Mouse (Mus musculus) stomach, embryonic 14.5 days (tissue): ENCODE measurements around the gene Tfr2. TPM values are rescaled to one million over a fixed set of nuclear protein-coding genes. Genes with fewer than 3 reads are reported as not detected.
A peak's percentile ranks its signal among the peaks of the same experiment; 100 is the strongest.
"Not testable (repeated sequence)": the region's sequence is repeated elsewhere in the genome, so short reads cannot be mapped to it uniquely, and the experiment has no call there.

Experiments
- ATAC-seq: fragments of 200-750 bp; cut with Nextera tagmentation; 2 replicates; pipeline ENCODE4 v1.8.0; 2017; ENCODE audit warnings: low read depth, moderate TSS enrichment; ENCODE audit not compliant: insufficient number of reproducible peaks, insufficient read depth, low FRiP score
- H3K27ac ChIP-seq: fragments of 300-500 bp; sonication (generic); 2 replicates; pipeline ENCODE4 v1.5.1; 2014; ENCODE audit warnings: mild to moderate bottlenecking, low read length, moderate library complexity, mixed read lengths
- H3K27me3 ChIP-seq: fragments of 300-500 bp; sonication (generic); 2 replicates; pipeline ENCODE4 v1.6.1; 2014; ENCODE audit warnings: low read length, control low read depth, mixed read lengths; ENCODE audit not compliant: control insufficient read depth, insufficient read depth
- H3K36me3 ChIP-seq: fragments of 300-500 bp; sonication (generic); 2 replicates; pipeline ENCODE4 v1.6.1; 2014; ENCODE audit warnings: mild to moderate bottlenecking, control low read depth, low read length, moderate library complexity, mixed read lengths; ENCODE audit not compliant: control insufficient read depth, insufficient read depth
- H3K4me1 ChIP-seq: fragments of 300-500 bp; sonication (generic); 2 replicates; pipeline ENCODE4 v1.6.1; 2014; ENCODE audit warnings: low read length, control low read depth, mixed read lengths; ENCODE audit not compliant: control insufficient read depth, insufficient read depth
- H3K4me2 ChIP-seq: fragments of 300-500 bp; sonication (generic); replicated peaks from 2 replicates; pipeline ENCODE4 v1.6.1; 2014; ENCODE audit warnings: low read depth, low read length, control low read depth
- H3K4me3 ChIP-seq: fragments of 300-500 bp; sonication (generic); 2 replicates; pipeline ENCODE4 v1.5.1; 2014; ENCODE audit warnings: low read depth, low read length, control low read depth
- H3K9ac ChIP-seq: fragments of 300-500 bp; sonication (generic); replicated peaks from 2 replicates; pipeline ENCODE4 v1.6.1; 2014; ENCODE audit warnings: low read depth, mild to moderate bottlenecking, control low read depth, low read length, moderate library complexity, mixed read lengths
- H3K9me3 ChIP-seq: fragments of 300-500 bp; sonication (generic); 2 replicates; pipeline ENCODE4 v1.6.1; 2016; ENCODE audit warnings: low read depth, low read length, control low read depth; ENCODE audit not compliant: control insufficient read depth
- WGBS: fragments of 180-500 bp; shearing (Covaris S2); extraction: QIAGEN DNeasy Blood & Tissue Kit; methylation state at CpG from one replicate; pipeline ENCODE4 v1.1.7; 2014; 5-methylcytosine and 5-hydroxymethylcytosine counted together
- polyA plus RNA-seq: library from polyadenylated mRNA; unstranded; fragments of >200 nt; fragmentation: Nextera tagmentation; extraction: Ambion mirVana; gene quantifications from 2 replicates; pipeline ENCODE4 v1.2.1, GENCODE M21; 2014

Tfr2 gene
- polyA plus RNA-seq, 1 experiment from 2014 or later = 0.46 TPM

GRCm38 (mm10) chr5:137610548-137611244, 41.1 kb downstream of the Tfr2 start:
- H3K36me3 ChIP-seq = peaks cover 10% of the 10 kb centered on the region; the same call in 1 of the 2 replicates
- no peak; the same call in 1 of the 2 replicates for ATAC-seq
- H3K4me3 ChIP-seq = peak overlapping the region; percentile 30
- H3K9ac ChIP-seq = peak overlapping the region; percentile 33
- H3K27ac ChIP-seq = peak overlapping the region; percentile 98
- peaks cover 39% of the 10 kb centered on the region for H3K4me1 ChIP-seq
- peak overlapping the region; percentile 51 for H3K4me2 ChIP-seq
- no peaks in the 10 kb centered on the region for H3K9me3 ChIP-seq
- H3K27me3 ChIP-seq = no peaks in the 10 kb centered on the region
- WGBS = 6% methylated on average over 12 of the region's 12 CpGs

GRCm38 (mm10) chr5:137611245-137611602, 41.6 kb downstream of the Tfr2 start:
- peak overlapping the region; percentile 51 for H3K4me2 ChIP-seq
- H3K9me3 ChIP-seq = no peaks in the 10 kb centered on the region
- peak overlapping the region; percentile 30 for H3K4me3 ChIP-seq
- H3K36me3 ChIP-seq = peaks cover 10% of the 10 kb centered on the region; the same call in 1 of the 2 replicates
- WGBS = 6% methylated on average over 6 of the region's 6 CpGs
- ATAC-seq = peak; percentile 40; the same call in 1 of the 2 replicates
- peak overlapping the region; percentile 33; the same call in 1 of the 2 replicates for H3K9ac ChIP-seq
- peak overlapping the region; percentile 98 for H3K27ac ChIP-seq
- H3K27me3 ChIP-seq = no peaks in the 10 kb centered on the region
- H3K4me1 ChIP-seq = peaks cover 39% of the 10 kb centered on the region

- no peak for ATAC-seq
- H3K36me3 ChIP-seq = no peaks in the 10 kb centered on the region
- H3K4me2 ChIP-seq = no peak overlapping the region
- H3K4me1 ChIP-seq = peaks cover 36% of the 10 kb centered on the region
- H3K9me3 ChIP-seq = no peaks in the 10 kb centered on the region
- no peak overlapping the region for H3K9ac ChIP-seq
- 67% methylated on average over 5 of the region's 5 CpGs for WGBS
- H3K4me3 ChIP-seq = no peak overlapping the region
- no peaks in the 10 kb centered on the region for H3K27me3 ChIP-seq
- H3K27ac ChIP-seq = peak overlapping the region; percentile 98; the same call in 1 of the 2 replicates
Measured at GRCm38 (mm10) chr5:137613076-137613475, 43.4 kb downstream of the Tfr2 start.

GRCm38 (mm10) chr5:137613550-137613949, 43.9 kb downstream of the Tfr2 start, which contains the start of gene Pcolce:
Pcolce (minus strand) TSS chr5:137613784.
- no peaks in the 10 kb centered on the region for H3K9me3 ChIP-seq
- no peak within 1 kb of the TSS for H3K4me2 ChIP-seq
- peak; percentile 54; the same call in 1 of the 2 replicates for ATAC-seq
- peaks cover 32% of the 10 kb centered on the region for H3K4me1 ChIP-seq
- peak within 1 kb of the TSS; percentile 98; the same call in 1 of the 2 replicates for H3K27ac ChIP-seq
- no peak within 1 kb of the TSS for H3K9ac ChIP-seq
- H3K36me3 ChIP-seq = no peaks in the 10 kb centered on the region
- WGBS = 38% methylated on average over 11 of the region's 11 CpGs
- H3K27me3 ChIP-seq = no peaks in the 10 kb centered on the region
- H3K4me3 ChIP-seq = no peak within 1 kb of the TSS

GRCm38 (mm10) chr5:137614921-137615320, 45.3 kb downstream of the Tfr2 start:
- not testable (repeated sequence) for H3K9me3 ChIP-seq, H3K4me2 ChIP-seq, H3K27me3 ChIP-seq, H3K36me3 ChIP-seq, H3K27ac ChIP-seq, ATAC-seq, H3K9ac ChIP-seq, H3K4me3 ChIP-seq
- WGBS = 85% methylated on average over 2 of the region's 2 CpGs
- peaks cover 28% of the 10 kb centered on the region for H3K4me1 ChIP-seq

GRCm38 (mm10) chr5:137615347-137615746, 45.7 kb downstream of the Tfr2 start:
- Histone ChIP-seq H3K9me3 (no peaks in the 10 kb centered on the region), H3K4me3 (no peak overlapping the region), H3K27me3 (no peaks in the 10 kb centered on the region), H3K9ac (no peak overlapping the region), H3K36me3 (no peaks in the 10 kb centered on the region), H3K4me1 (peaks cover 28% of the 10 kb centered on the region), H3K4me2 (no peak overlapping the region), H3K27ac (no peak overlapping the region)
- WGBS = 80% methylated on average over 7 of the region's 7 CpGs
- no peak for ATAC-seq

GRCm38 (mm10) chr5:137623937-137624530, 54.4 kb downstream of the Tfr2 start:
- WGBS = 84% methylated on average over 11 of the region's 11 CpGs
- no peaks in the 10 kb centered on the region for H3K27me3 ChIP-seq
- no peak overlapping the region for H3K9ac ChIP-seq

GRCm38 (mm10) chr5:137627991-137628390, 58.4 kb downstream of the Tfr2 start:
- H3K4me2 ChIP-seq = peak overlapping the region; percentile 56
- no peak for ATAC-seq
- peak overlapping the region; percentile 77 for H3K27ac ChIP-seq
- H3K27me3 ChIP-seq = no peaks in the 10 kb centered on the region
- H3K9me3 ChIP-seq = no peaks in the 10 kb centered on the region
- 3% methylated on average over 9 of the region's 9 CpGs for WGBS
- peak overlapping the region; percentile 52 for H3K4me3 ChIP-seq
- H3K36me3 ChIP-seq = peaks cover 5% of the 10 kb centered on the region; the same call in 1 of the 2 replicates
- peak overlapping the region; percentile 39 for H3K9ac ChIP-seq
- peaks cover 27% of the 10 kb centered on the region for H3K4me1 ChIP-seq

More at GRCm38 (mm10) chr5:137623937-137624530, 54.4 kb downstream of the Tfr2 start:
- Histone ChIP-seq H3K4me1 (no peaks in the 10 kb centered on the region), H3K9me3 (no peaks in the 10 kb centered on the region), H3K4me2 (no peak overlapping the region), H3K27ac (no peak overlapping the region), H3K4me3 (no peak overlapping the region), H3K36me3 (no peaks in the 10 kb centered on the region)
- no peak for ATAC-seq
